Mouse (Mus musculus) kidney, adult 18-20 months (tissue): ENCODE data around the gene Btn2a2.
A peak's percentile ranks its signal among the peaks of the same experiment; 100 is the strongest.

Source experiments
- DNase-seq: peaks from one replicate; pipeline ENCODE4 v3.0.0; 2021

Gene Btn2a2

GRCm38 (mm10) chr13:23488400-23489322, at the start of gene Btn2a2:
Gene Btn2a2 (minus strand): TSS chr13:23488857.
- DNase-seq: peak; percentile 37

- DNase-seq: no peak
Observed at GRCm38 (mm10) chr13:23538249-23538648, 49.6 kb upstream of the Btn2a2 start.

- no peak for DNase-seq
Observed at GRCm38 (mm10) chr13:23537006-23537710, 48.5 kb upstream of the Btn2a2 start.

- no peak for DNase-seq
Observed at GRCm38 (mm10) chr13:23536076-23536822, 47.6 kb upstream of the Btn2a2 start.

- DNase-seq: peak; percentile 82
Observed at GRCm38 (mm10) chr13:23535137-23536075, 46.7 kb upstream of the Btn2a2 start, which contains the start of gene Hist1h3g. Gene Hist1h3g (plus strand): TSS chr13:23535422.

GRCm38 (mm10) chr13:23534368-23535131, 45.9 kb upstream of the Btn2a2 start:
- no peak for DNase-seq

GRCm38 (mm10) chr13:23533560-23534367, 45.1 kb upstream of the Btn2a2 start, which contains the start of gene Hist1h2af:
Gene Hist1h2af (plus strand): TSS chr13:23533906.
- DNase-seq: peak; percentile 40

GRCm38 (mm10) chr13:23532262-23533075, 43.8 kb upstream of the Btn2a2 start:
- no peak for DNase-seq

- peak; percentile 94 for DNase-seq
Observed at GRCm38 (mm10) chr13:23530901-23531875, 42.5 kb upstream of the Btn2a2 start, which contains the start of gene Hist1h4h. Gene Hist1h4h (plus strand): TSS chr13:23531050.

GRCm38 (mm10) chr13:23530181-23530900, 41.7 kb upstream of the Btn2a2 start:
- DNase-seq: peak; percentile 65

GRCm38 (mm10) chr13:23529480-23530165, 41.0 kb upstream of the Btn2a2 start:
- no peak for DNase-seq

GRCm38 (mm10) chr13:23529005-23529404, 40.3 kb upstream of the Btn2a2 start:
- no peak for DNase-seq

- peak; percentile 92 for DNase-seq
Observed at GRCm38 (mm10) chr13:23526312-23526711, 37.7 kb upstream of the Btn2a2 start.

- no peak for DNase-seq
Observed at GRCm38 (mm10) chr13:23525901-23526300, 37.2 kb upstream of the Btn2a2 start.

GRCm38 (mm10) chr13:23524654-23525053, 36.0 kb upstream of the Btn2a2 start:
- DNase-seq: peak; percentile 65

- no peak for DNase-seq
Observed at GRCm38 (mm10) chr13:23523976-23524375, 35.3 kb upstream of the Btn2a2 start.
